Mouse (Mus musculus): ENCODE data around the gene Snx32.

DNA sequence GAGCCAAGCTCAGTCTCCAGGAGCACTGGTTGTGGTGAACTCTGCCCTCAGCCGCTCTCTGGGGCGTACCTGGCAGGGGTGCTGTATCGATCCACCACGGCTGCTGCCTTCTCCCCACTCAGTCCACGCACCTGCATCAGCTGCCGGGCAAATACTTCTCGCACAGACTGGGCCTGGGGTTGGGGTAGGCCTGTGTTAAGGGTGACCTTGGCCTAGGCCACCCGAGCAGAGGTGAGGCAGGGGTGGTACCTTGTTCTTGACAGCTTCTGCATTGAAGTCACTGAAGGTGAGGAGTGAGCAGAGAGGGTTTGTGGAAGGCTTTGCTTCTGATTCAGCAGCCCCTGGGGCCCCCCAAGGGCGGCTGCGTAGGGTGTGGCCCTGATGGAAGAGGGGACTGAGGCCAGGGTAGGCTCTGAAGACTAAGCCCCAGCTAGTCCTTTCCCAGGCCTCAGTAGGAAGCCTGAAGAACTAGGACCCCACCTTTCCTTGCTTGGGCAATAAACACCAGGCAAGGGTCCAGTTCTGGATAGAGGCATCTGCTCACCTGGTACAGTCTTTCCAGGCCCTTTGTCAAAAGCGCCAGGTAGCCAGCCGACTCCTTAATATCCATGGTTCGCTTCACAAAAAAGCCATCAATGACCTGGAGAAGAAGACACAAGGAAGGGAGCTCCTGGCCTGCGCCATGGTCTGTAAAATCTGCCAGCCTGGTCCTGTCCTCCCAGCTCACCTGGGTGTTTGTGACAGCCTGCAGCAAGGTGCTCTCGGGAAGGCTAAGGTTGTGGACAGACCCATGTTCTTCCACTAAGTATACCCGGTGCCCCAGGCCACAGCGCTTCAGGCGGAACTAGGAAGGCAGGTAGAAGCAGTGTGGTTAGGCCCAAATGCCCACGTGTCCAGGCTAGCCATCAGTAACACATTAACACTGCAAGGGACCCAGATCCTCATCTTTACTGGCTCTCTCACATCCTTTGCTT is 26.7 kb downstream of the Snx32 start:
- TF ChIP-seq CTCF (IDR thresholded peaks at IDR 0.05; ENCODE audit: low read depth, low read length) (no peak), POLR2A (IDR thresholded peaks at IDR 0.05; ENCODE audit: borderline replicate concordance, low read depth, low read length) (no peak)
